Mouse (Mus musculus) lung, postnatal 10 days (tissue): ENCODE measurements around the gene Il15ra.
A peak's percentile ranks its signal among the peaks of the same experiment; 100 is the strongest.

Experiments used
- DNase-seq: peaks from one replicate; pipeline ENCODE4 v3.0.0; 2021

Il15ra gene

GRCm38 (mm10) chr2:11778087-11778823 lies 73.2 kb downstream of the Il15ra start:
- DNase-seq = peak; percentile 93
